ENCODE assay signal across 12 mouse cellular contexts in genomic region chr8:65618966-65619365, GRCm38 (mm10). TPM values are rescaled to one million over a fixed set of nuclear protein-coding genes. Genes with fewer than 3 reads are reported as not detected.
DNase-seq lines count a peak whose midpoint lies in the region; ATAC-seq and TF ChIP-seq lines count a peak whose summit lies in the region.
"Had no signal": no experiment of that assay in that cellular context is flagged by ENCODE, and none has a peak within 500 bp of the region (broad histone marks: within the 10 kb centered on the region; RNA-seq: fewer than 3 reads in every experiment).

No protein-coding gene starts in this region.

- 26% methylated on average over 7 of the region's 7 CpGs for WGBS in hindbrain, embryonic 14.5 days
- WGBS in midbrain, embryonic 12.5 days: 34% methylated on average over 7 of the region's 7 CpGs
- 12% methylated on average over 7 of the region's 7 CpGs for WGBS in cerebellum, adult 2 months

- peak overlapping the region; percentile 81 for H3K27ac ChIP-seq in hindbrain, embryonic 14.5 days
- H3K27ac ChIP-seq in midbrain, embryonic 12.5 days (replicated peaks): no peak overlapping the region
- H3K27ac ChIP-seq in cerebellum, adult 2 months (ENCODE audit: insufficient read depth, low read length): no peak overlapping the region
- H3K27ac ChIP-seq: liver, embryonic 12.5 days had no signal

- DNase-seq in cerebellum, postnatal 14 days: peak; percentile 26 to 30
- DNase-seq in cerebellum, adult 8-10 months: no peak
- peak; percentile 34 for DNase-seq in brain, embryonic 14.5 days (ENCODE audit: low read depth)
- DNase-seq in hindbrain, embryonic 14.5 days (ENCODE audit: low spot score): no peak
- no peak for DNase-seq in thymus, postnatal 0 days (ENCODE audit: low spot score)
- DNase-seq in cerebellum, adult 11 months: no peak
- DNase-seq in cerebellum, adult 2 months: no peak
- DNase-seq: kidney, adult 18-20 months had no signal

- TF ChIP-seq POLR2A in brain, embryonic 14.5 days (IDR thresholded peaks at IDR 0.05; ENCODE audit: borderline replicate concordance, extremely low read depth, insufficient read depth, insufficient read length, poor library complexity, severe bottlenecking): no peak
- TF ChIP-seq POLR2A in cerebellum, adult 2 months (IDR thresholded peaks at IDR 0.05; ENCODE audit: borderline replicate concordance, insufficient read depth, low read length): no peak

- ATAC-seq in hindbrain, embryonic 14.5 days (ENCODE audit: low FRiP score): no peak
- ATAC-seq in midbrain, embryonic 12.5 days (ENCODE audit: low FRiP score, low read depth): no peak
- ATAC-seq: activated CD4-positive, CD25-positive, alpha-beta regulatory T cell, adult 4 months; liver, embryonic 12.5 days had no signal

- H3K4me2 ChIP-seq in hindbrain, embryonic 14.5 days (replicated peaks): peak overlapping the region; percentile 68
- H3K4me2 ChIP-seq in midbrain, embryonic 12.5 days (replicated peaks): peak overlapping the region; percentile 60
- H3K4me2 ChIP-seq: liver, embryonic 12.5 days had no signal

- TF ChIP-seq CTCF in brain, embryonic 14.5 days (IDR thresholded peaks at IDR 0.05; ENCODE audit: borderline replicate concordance, extremely low read depth, insufficient read depth, insufficient read length): no peak
- TF ChIP-seq CTCF in cerebellum, adult 2 months (IDR thresholded peaks at IDR 0.05; ENCODE audit: borderline replicate concordance, insufficient read depth, low read depth, low read length): no peak

- H3K4me1 ChIP-seq in hindbrain, embryonic 14.5 days (replicated peaks; ENCODE audit: control insufficient read depth, insufficient read depth, low read length): 0 out of 2 replicates have a peak, but pooled peaks cover 2% of the 10 kb centered on the region
- H3K4me1 ChIP-seq in midbrain, embryonic 12.5 days: peaks cover 5% of the 10 kb centered on the region; the same call in 1 of the 2 replicates
- no peaks in the 10 kb centered on the region for H3K4me1 ChIP-seq in cerebellum, adult 2 months (ENCODE audit: control insufficient read depth, insufficient read depth, low read length)
- H3K4me1 ChIP-seq: liver, embryonic 12.5 days had no signal

- H3K27me3 ChIP-seq in hindbrain, embryonic 14.5 days (ENCODE audit: control insufficient read depth, insufficient read depth, low read length): no peaks in the 10 kb centered on the region
- peaks cover 19% of the 10 kb centered on the region for H3K27me3 ChIP-seq in midbrain, embryonic 12.5 days
- no peaks in the 10 kb centered on the region for H3K27me3 ChIP-seq in cerebellum, adult 2 months (ENCODE audit: control insufficient read depth, insufficient read depth, low read length)

- no peaks in the 10 kb centered on the region for H3K9me3 ChIP-seq in hindbrain, embryonic 14.5 days (ENCODE audit: control insufficient read depth, low read length)
- no peaks in the 10 kb centered on the region for H3K9me3 ChIP-seq in midbrain, embryonic 12.5 days
- H3K9me3 ChIP-seq: G1E; liver, embryonic 12.5 days had no signal

- H3K36me3 ChIP-seq in hindbrain, embryonic 14.5 days (replicated peaks; ENCODE audit: control insufficient read depth, insufficient read depth): no peaks in the 10 kb centered on the region
- H3K36me3 ChIP-seq in midbrain, embryonic 12.5 days: no peaks in the 10 kb centered on the region
- H3K36me3 ChIP-seq: G1E; liver, embryonic 12.5 days had no signal

- H3K9ac ChIP-seq in hindbrain, embryonic 14.5 days: peak overlapping the region; percentile 86
- H3K9ac ChIP-seq in midbrain, embryonic 12.5 days (replicated peaks): no peak overlapping the region
- H3K9ac ChIP-seq: liver, embryonic 12.5 days had no signal

- H3K4me3 ChIP-seq in hindbrain, embryonic 14.5 days (replicated peaks; ENCODE audit: low read length): peak overlapping the region; percentile 56
- H3K4me3 ChIP-seq in midbrain, embryonic 12.5 days: peak overlapping the region; percentile 45
- no peak overlapping the region for H3K4me3 ChIP-seq in cerebellum, adult 2 months (replicated peaks; ENCODE audit: insufficient read depth, low read depth, low read length)
- H3K4me3 ChIP-seq: liver, embryonic 12.5 days had no signal

RNA-seq across cellular contexts. Expression of gene March1, which starts 1.3 kb away (rescaled TPM):
- 9.1 and 19.5 TPM in 2 replicates for polyA plus RNA-seq in brain, embryonic 14.5 days (2012; rRNA removed)
- 45.6 and 48.2 TPM in 2 replicates for polyA plus RNA-seq in hindbrain, embryonic 14.5 days (2014; fragmentation: Nextera tagmentation; extraction: Ambion mirVana)
- polyA plus RNA-seq in midbrain, embryonic 12.5 days (2016; fragmentation: Nextera tagmentation; extraction: Ambion mirVana): 17.9 and 20.3 TPM in 2 replicates
- 0.84 and 1.0 TPM in 2 replicates for polyA plus RNA-seq in thymus, postnatal 0 days (2015; fragmentation: Nextera tagmentation; extraction: Ambion mirVana)
- 3.3 and 4.4 TPM in 2 replicates for polyA plus RNA-seq in cerebellum, adult 2 months (2012; rRNA removed)
- polyA plus RNA-seq: G1E had no signal

Comparison
In these comparisons a context has a peak if more than half of its experiments do, and no peak if none do; other contexts are left out.
1. DNase-seq: peak in cerebellum, postnatal 14 days (2 of 2) and brain, embryonic 14.5 days (single experiment); none in cerebellum, adult 8-10 months (single experiment), hindbrain, embryonic 14.5 days (single experiment), thymus, postnatal 0 days (single experiment), cerebellum, adult 11 months (single experiment) and cerebellum, adult 2 months (0 of 2).